Mouse (Mus musculus) forebrain, embryonic 14.5 days (tissue): ENCODE data around the gene Mars. TPM values are rescaled to one million over a fixed set of nuclear protein-coding genes. Genes with fewer than 3 reads are reported as not detected.

Source experiments
- ATAC-seq: fragments of 200-750 bp; cut with Nextera tagmentation; 2 replicates; pipeline ENCODE4 v1.8.0; 2017; ENCODE audit warnings: mild to moderate bottlenecking, moderate library complexity
- DNase-seq: peaks from one replicate; pipeline ENCODE4 v3.0.0-alpha.2; 2015; ENCODE audit warnings: low spot score
- H3K27ac ChIP-seq: fragments of 300-500 bp; sonication (generic); 2 replicates; pipeline ENCODE4 v1.5.1; 2014; ENCODE audit warnings: low read depth, mild to moderate bottlenecking, control low read depth, low read length, moderate library complexity
- H3K27me3 ChIP-seq: fragments of 300-500 bp; sonication (generic); replicated peaks from 2 replicates; pipeline ENCODE4 v1.6.1; 2014; ENCODE audit warnings: low read length, control low read depth, mixed read lengths; ENCODE audit not compliant: control insufficient read depth, insufficient read depth
- H3K36me3 ChIP-seq: fragments of 300-500 bp; sonication (generic); 2 replicates; pipeline ENCODE4 v1.6.1; 2014; ENCODE audit warnings: low read length, control low read depth; ENCODE audit not compliant: control insufficient read depth, insufficient read depth
- H3K4me1 ChIP-seq: fragments of 300-500 bp; sonication (generic); 2 replicates; pipeline ENCODE4 v1.6.1; 2014; ENCODE audit warnings: antibody characterized with exemption, low read length, control low read depth; ENCODE audit not compliant: control insufficient read depth, insufficient read depth
- H3K4me2 ChIP-seq: fragments of 300-500 bp; sonication (generic); 2 replicates; pipeline ENCODE4 v1.6.1; 2014; ENCODE audit warnings: mild to moderate bottlenecking, control low read depth, low read length
- H3K4me3 ChIP-seq: fragments of 300-500 bp; sonication (generic); 2 replicates; pipeline ENCODE4 v1.5.1; 2014; ENCODE audit warnings: low read depth, low read length, control low read depth
- H3K9ac ChIP-seq: fragments of 300-500 bp; sonication (generic); 2 replicates; pipeline ENCODE4 v1.6.1; 2014; ENCODE audit warnings: mild to moderate bottlenecking, low read length, control low read depth, moderate library complexity
- H3K9me3 ChIP-seq: fragments of 300-500 bp; sonication (generic); replicated peaks from 2 replicates; pipeline ENCODE4 v1.6.1; 2016; ENCODE audit warnings: low read length, control low read depth, mixed read lengths; ENCODE audit not compliant: control insufficient read depth
- WGBS: fragments of 180-500 bp; shearing (Covaris S2); extraction: QIAGEN DNeasy Blood & Tissue Kit; methylation state at CpG from one replicate; pipeline ENCODE4 v1.1.7; 2014; 5-methylcytosine and 5-hydroxymethylcytosine counted together
- polyA plus RNA-seq: library from polyadenylated mRNA; unstranded; fragments of >200 nt; fragmentation: Nextera tagmentation; extraction: Ambion mirVana; gene quantifications from 2 replicates; pipeline ENCODE4 v1.2.1, GENCODE M21; 2014

Mars gene
- polyA plus RNA-seq, 1 experiment from 2014 or later: 124 TPM

- Histone ChIP-seq H3K4me1 (peaks cover 18% of the 10 kb centered on the region), H3K9me3 (no peaks in the 10 kb centered on the region), H3K9ac (peak overlapping the region; percentile 99; the same call in 1 of the 2 replicates), H3K27ac (no peak overlapping the region), H3K36me3 (peaks cover 24% of the 10 kb centered on the region), H3K4me2 (peak overlapping the region; percentile 32), H3K4me3 (peak overlapping the region; percentile 97), H3K27me3 (no peaks in the 10 kb centered on the region)
- ATAC-seq: 0 out of 2 replicates have a peak, but pooled peaks have one; percentile 30
- peak; percentile 17 for DNase-seq
- 25% methylated on average over 4 of the region's 4 CpGs for WGBS
Observed at GRCm38 (mm10) chr10:127265727-127266111, 45.9 kb downstream of the Mars start.

GRCm38 (mm10) chr10:127264971-127265370 is 46.6 kb downstream of the Mars start:
- Histone ChIP-seq H3K9me3 (no peaks in the 10 kb centered on the region), H3K36me3 (peaks cover 16% of the 10 kb centered on the region), H3K4me1 (peaks cover 21% of the 10 kb centered on the region), H3K9ac (no peak overlapping the region), H3K4me3 (no peak overlapping the region), H3K27ac (no peak overlapping the region), H3K27me3 (no peaks in the 10 kb centered on the region), H3K4me2 (no peak overlapping the region)
- 72% methylated on average over 4 of the region's 4 CpGs for WGBS
- ATAC-seq (no peak), DNase-seq (no peak)

- no peaks in the 10 kb centered on the region for H3K9me3 ChIP-seq
- no peak overlapping the region for H3K4me3 ChIP-seq
- H3K4me2 ChIP-seq: no peak overlapping the region
- ATAC-seq: no peak
- DNase-seq: no peak
- no peak overlapping the region for H3K27ac ChIP-seq
- H3K36me3 ChIP-seq: peaks cover 12% of the 10 kb centered on the region
- peaks cover 21% of the 10 kb centered on the region for H3K4me1 ChIP-seq
- 78% methylated on average over 8 of the region's 8 CpGs for WGBS
- H3K27me3 ChIP-seq: no peaks in the 10 kb centered on the region
- no peak overlapping the region for H3K9ac ChIP-seq
Observed at GRCm38 (mm10) chr10:127264336-127264735, 47.2 kb downstream of the Mars start.

- H3K4me1 ChIP-seq: peaks cover 21% of the 10 kb centered on the region
- H3K9ac ChIP-seq: no peak overlapping the region
- H3K27me3 ChIP-seq: no peaks in the 10 kb centered on the region
- no peaks in the 10 kb centered on the region for H3K9me3 ChIP-seq
- H3K4me3 ChIP-seq: no peak overlapping the region
- H3K27ac ChIP-seq: no peak overlapping the region
- DNase-seq: no peak
- WGBS: 42% methylated on average over 3 of the region's 3 CpGs
- peak overlapping the region; percentile 69 for H3K4me2 ChIP-seq
- H3K36me3 ChIP-seq: peaks cover 5% of the 10 kb centered on the region
- ATAC-seq: no peak
Observed at GRCm38 (mm10) chr10:127263631-127264030, 48.0 kb downstream of the Mars start.

- Histone ChIP-seq H3K9me3 (no peaks in the 10 kb centered on the region), H3K27me3 (no peaks in the 10 kb centered on the region), H3K36me3 (no peaks in the 10 kb centered on the region), H3K4me3 (peak within 1 kb of the TSS; percentile 52), H3K9ac (peak within 1 kb of the TSS; percentile 89), H3K4me2 (peak within 1 kb of the TSS; percentile 69), H3K4me1 (peaks cover 21% of the 10 kb centered on the region), H3K27ac (peak within 1 kb of the TSS; percentile 79)
- ATAC-seq (peak; percentile 57), DNase-seq (peak; percentile 70)
- WGBS: under 1% methylated on average over 52 of the region's 53 CpGs
Observed at GRCm38 (mm10) chr10:127262548-127263398, 48.8 kb downstream of the Mars start, which contains the start of gene Kif5a. Gene Kif5a (minus strand): TSS chr10:127263348.

GRCm38 (mm10) chr10:127261706-127262547 is 49.7 kb downstream of the Mars start:
- peak; percentile 50 for DNase-seq
- ATAC-seq: peak; percentile 0; the same call in 1 of the 2 replicates

GRCm38 (mm10) chr10:127258489-127258888 is 53.1 kb downstream of the Mars start:
- Histone ChIP-seq H3K36me3 (no peaks in the 10 kb centered on the region), H3K27me3 (no peaks in the 10 kb centered on the region), H3K4me2 (no peak overlapping the region), H3K9me3 (no peaks in the 10 kb centered on the region), H3K4me3 (no peak overlapping the region), H3K4me1 (peaks cover 14% of the 10 kb centered on the region), H3K9ac (no peak overlapping the region), H3K27ac (no peak overlapping the region)
- 88% methylated on average over 8 of the region's 8 CpGs for WGBS
- DNase-seq: no peak
- ATAC-seq: no peak

More at GRCm38 (mm10) chr10:127261706-127262547, 49.7 kb downstream of the Mars start:
- Histone ChIP-seq H3K9ac (peak overlapping the region; percentile 89), H3K36me3 (no peaks in the 10 kb centered on the region), H3K9me3 (no peaks in the 10 kb centered on the region), H3K4me3 (peak overlapping the region; percentile 52), H3K4me1 (peaks cover 15% of the 10 kb centered on the region), H3K27me3 (no peaks in the 10 kb centered on the region), H3K4me2 (peak overlapping the region; percentile 69), H3K27ac (peak overlapping the region; percentile 79)
- 63% methylated on average over 15 of the region's 15 CpGs for WGBS

- no peak overlapping the region for H3K9ac ChIP-seq
- no peak overlapping the region for H3K4me3 ChIP-seq
- H3K27ac ChIP-seq: no peak overlapping the region
- no peaks in the 10 kb centered on the region for H3K9me3 ChIP-seq
- no peaks in the 10 kb centered on the region for H3K27me3 ChIP-seq
- ATAC-seq (no peak), DNase-seq (no peak)
- no peaks in the 10 kb centered on the region for H3K36me3 ChIP-seq
- H3K4me1 ChIP-seq: peaks cover 11% of the 10 kb centered on the region
- no peak overlapping the region for H3K4me2 ChIP-seq
- 83% methylated on average over 6 of the region's 6 CpGs for WGBS
Observed at GRCm38 (mm10) chr10:127257790-127258189, 53.8 kb downstream of the Mars start.
